Mouse (Mus musculus): Measurements from ENCODE around the gene Cryz.
A peak's percentile ranks its signal among the peaks of the same experiment; 100 is the strongest.

Gene Cryz

DNA sequence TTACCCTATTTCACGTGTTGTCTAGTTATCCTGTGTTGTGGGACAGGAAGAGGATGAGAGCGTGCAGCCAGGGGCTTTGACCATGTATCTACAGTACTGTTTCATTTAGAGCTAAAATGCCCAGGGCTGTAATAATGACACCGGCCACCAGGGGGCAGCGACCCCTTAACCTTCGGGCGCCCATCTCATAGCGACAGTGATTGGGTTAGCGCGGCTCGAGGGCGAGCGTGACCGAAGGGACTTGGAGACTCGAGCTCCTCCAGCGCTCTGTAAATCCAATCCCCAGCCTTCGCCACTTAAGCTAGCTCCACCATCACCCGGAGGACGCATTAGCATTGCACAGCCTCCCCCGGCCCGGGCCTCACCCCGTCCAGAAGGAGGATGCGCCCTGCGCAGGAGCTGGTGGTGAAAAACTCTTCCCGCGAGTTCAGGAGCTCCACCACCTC, at the start of gene Cryz:
Gene Cryz, plus strand, starts transcription at position 224 of the 446 bp plus-strand sequence.
- peak; percentile 70 to 82 for DNase-seq (ENCODE audit: low spot score in 2 of 2)

DNA sequence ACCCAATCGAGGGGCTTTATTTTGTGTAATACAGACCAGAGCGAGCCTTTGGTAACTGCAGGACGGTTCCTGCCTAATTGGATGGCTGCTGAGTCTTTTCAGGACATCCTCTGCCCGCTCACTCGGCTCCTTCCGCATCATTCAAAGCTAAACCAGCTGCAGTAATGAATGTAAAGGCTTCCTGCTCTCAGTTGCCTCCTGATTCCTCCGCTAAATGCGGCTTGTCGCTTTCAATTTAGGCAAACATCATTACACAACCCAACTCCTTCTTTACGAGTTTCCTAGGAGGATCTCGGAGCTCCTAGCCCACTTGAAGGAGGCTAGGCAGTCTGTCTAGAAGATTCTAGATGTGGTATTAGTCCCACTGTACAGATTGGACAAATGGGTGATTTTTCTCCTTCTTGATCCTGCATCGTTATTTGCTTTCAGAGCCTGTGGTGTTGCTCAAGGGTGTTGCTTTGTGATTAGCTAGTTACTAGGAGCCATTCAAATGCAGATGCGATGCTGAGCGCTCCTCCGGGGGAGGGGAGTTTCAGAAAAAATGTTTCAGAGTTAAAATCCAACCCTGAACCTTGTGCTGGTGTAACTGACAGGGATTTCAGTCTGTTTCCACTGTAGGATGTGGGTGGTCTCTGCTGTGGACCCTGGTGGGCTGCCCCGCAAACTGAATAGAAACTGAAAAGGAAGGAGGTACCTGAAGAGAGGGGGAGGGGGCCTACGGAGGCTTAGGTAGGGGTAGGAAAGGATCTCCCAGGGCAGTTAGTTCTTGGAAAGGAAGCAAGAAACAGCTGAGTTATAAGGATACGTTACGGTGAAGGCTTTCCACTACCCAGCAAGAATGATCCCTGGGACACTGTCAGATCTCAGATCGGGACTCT, 48.7 kb upstream of the Cryz start:
- no peak for DNase-seq (ENCODE audit: low spot score in 2 of 2)

DNA sequence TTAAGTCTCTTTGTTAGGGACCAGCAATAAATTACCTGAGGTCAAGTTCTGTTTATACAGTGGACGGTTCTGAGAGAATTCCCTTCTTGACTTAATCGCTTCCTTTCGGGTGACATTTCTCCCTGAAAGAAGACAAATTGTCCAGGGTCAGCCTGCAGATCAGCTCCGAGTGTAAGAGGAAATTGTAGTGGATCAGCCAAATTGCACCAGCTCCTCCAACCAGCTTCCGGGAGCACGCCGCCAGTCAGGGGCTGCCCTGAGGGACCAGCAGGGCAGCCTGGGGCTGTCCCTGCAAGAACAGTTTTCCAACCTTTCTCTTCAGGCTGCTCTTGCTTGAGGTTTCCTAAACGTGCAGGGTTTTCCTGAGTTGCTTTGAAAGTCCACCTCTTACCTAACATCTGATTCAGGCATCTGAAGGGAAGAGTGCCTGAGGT, 47.6 kb upstream of the Cryz start:
- no peak for DNase-seq (ENCODE audit: low spot score in 2 of 2)

DNA sequence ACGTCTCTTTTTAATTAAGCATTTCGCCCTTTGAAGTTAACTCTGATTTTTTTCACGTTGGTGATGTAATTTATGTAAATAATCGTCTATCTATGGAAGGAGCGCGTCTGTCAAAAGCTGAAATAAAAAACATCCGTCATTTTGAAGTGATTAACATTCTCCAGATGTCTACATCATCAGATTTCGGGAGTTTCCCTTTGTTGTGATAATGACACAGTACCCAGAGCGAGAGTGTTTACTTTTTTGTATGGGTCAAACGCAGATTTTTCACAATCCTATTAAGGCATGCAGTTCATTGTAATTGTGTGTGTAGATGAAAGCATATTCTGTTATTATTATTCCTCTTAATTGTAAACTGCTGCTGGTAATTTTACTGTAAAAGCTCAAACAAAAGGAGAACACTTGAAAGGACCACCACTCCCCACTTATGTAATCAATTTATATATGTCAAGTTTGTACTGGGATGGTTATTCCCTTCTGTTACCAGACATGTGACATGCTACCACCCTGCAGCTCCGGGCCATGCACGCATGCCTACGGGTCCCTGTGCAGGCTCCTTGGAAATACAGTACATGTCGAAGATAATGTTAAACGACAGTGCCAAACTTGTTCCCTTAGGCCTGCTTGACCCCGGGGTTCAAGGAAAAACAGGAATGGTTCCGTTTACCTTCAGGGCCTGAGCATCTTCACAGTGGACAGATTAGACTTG, 46.0 kb upstream of the Cryz start:
- no peak for DNase-seq (ENCODE audit: low spot score in 2 of 2)

DNA sequence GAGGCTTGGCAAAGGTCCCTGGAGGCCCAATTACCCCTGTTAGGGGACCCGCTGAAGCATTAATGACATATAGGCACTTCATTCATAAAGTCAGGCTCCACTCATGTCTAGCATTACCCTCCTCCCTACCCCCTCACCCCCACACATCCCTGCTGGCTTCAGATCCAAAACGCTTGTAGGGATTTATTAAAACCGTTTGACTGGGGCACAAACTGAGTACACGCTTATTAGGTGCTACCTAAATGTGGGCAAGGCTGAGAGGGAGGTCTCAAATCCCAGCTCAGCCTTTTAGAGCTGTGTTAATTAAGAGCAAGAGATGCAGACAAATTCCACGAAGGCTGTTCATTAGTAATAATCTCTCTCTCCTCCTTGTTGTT, 45.5 kb upstream of the Cryz start:
- no peak for DNase-seq (ENCODE audit: low spot score in 2 of 2)

DNA sequence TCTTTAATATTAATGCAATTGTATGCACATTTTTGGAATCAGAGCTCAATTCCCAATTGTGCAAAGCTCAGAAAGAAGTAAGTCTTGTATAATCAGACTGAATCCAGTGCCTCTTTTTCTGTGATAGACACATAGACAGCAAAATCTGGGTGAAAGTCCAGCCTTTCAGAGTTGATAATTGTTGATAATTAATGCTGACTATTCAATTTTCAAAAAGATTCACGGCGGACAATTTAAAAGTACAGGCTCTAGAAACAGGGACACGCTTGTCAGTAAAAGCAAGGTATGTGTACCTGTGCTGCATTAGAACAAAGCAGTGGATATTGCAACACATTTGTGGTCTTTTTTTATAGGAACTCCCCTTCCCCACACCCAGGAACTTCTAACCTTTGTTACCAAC, 34.3 kb upstream of the Cryz start:
- DNase-seq (ENCODE audit: low spot score in 2 of 2), result no peak

DNA sequence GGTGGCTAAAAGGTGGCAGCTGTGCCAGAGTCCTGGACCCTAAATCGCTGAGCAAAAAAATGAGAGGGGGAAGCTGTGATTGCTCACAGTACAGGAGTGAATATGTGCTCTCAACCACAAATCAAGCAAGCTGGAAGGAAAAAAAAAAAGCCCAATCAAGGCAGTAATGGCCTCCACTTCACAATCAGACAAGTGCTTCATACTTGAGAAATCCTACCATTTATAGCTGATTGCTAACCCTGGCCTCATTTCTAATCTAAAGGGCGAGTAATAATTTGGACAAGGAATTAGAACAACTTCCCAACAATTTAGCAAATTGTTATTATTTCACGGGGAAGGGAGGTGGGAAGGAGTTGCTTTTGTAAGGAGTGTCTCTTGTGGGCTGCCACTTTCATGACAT, 31.1 kb upstream of the Cryz start:
- no peak for DNase-seq (ENCODE audit: low spot score in 2 of 2)

DNA sequence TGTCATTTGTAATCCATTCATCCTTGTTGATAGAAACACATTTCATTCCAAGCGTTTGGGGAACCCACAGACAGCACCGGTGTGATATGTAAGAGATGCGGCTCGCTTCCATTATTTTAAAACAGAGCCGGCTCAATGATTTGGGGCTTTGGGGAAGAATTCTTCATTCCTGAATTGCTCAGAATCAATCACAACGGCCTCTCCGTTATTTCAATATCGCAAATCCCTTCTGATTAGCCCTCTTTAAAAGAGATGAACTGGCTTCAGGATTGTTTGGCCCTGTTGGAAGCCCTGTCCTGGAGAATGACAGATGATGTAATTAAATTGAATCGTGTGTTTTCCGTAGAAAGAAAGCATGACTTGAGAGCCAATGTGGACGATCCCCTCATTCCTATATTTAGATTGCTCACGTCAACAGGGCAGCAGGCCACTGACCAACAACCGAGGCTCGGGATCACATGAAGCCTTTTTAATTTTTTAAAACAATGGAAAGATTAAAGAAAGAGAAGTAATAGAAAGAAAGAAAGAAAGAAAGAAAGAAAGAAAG, 26.4 kb upstream of the Cryz start:
- DNase-seq (ENCODE audit: low spot score in 2 of 2), result no peak

DNA sequence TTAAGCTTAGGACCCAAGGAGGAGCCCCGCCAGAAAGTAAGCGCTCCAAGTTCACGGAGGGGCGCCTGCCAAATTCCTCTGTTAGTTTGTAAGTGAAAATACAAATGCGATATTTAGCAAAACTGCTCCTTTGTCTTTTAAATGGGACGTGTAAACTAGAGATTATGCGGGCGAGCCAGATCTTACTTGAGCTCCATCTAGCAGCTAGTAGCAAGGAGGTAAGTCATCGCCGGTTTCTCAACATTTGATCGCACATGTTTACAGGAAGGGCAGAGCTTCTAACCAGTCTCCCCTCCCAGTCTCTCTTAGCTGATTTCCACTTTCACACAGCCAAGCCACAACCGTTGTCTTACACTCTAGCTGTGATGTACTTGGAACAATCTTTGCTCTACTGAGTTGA, 25.7 kb upstream of the Cryz start:
- no peak for DNase-seq (ENCODE audit: low spot score in 2 of 2)

DNA sequence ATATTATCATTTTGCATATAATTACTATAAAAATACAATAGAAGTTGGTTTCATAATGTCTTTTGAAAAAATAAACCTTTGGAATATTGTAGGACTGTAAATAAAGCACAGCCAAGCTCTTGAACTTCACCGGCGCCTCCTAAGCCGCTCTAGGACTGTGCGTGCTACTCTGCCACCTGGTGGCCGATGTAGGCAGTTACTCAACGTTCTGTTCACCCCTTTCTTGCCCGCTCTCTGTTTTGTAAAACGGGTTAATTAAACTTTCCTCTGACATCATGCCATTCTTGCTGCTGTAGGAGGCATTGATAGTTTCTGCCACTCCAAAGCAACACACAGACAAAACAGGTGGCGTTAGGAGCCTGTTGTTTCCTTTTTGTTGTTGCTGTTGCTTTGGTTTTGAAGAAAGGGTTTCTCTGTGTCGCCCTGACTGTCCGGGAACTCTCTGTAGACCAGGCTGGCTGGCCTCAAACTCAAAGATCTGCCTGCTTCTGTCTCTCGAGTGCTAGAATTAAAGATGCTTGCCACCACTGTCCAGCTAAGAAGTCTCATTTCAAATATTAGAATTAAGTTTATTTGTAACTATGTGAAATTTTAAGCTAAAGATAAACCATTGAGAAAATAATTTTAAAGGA, 24.1 kb upstream of the Cryz start:
- DNase-seq (ENCODE audit: low spot score in 2 of 2), result peak in 1 of 2 experiments; percentile 39

DNA sequence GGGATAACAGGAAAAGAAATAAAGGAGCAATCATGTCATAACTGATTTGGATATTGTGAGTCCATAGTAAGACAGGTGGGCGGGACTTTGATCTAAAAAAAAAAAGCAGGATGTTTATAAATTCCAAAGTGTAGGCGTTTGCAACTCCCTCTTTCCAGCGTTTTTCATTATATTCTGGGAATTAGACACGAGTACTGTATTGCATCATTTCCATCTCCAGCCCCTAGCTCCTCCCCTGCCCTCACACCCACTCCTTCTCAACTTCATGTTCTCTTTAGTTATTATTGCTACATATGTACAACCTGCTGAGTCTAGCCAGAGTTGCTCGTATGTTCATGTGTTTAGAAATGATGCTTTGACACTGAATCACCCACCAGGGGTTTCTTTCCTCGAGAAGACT, 22.8 kb upstream of the Cryz start:
- DNase-seq (ENCODE audit: low spot score in 2 of 2), result no peak

DNA sequence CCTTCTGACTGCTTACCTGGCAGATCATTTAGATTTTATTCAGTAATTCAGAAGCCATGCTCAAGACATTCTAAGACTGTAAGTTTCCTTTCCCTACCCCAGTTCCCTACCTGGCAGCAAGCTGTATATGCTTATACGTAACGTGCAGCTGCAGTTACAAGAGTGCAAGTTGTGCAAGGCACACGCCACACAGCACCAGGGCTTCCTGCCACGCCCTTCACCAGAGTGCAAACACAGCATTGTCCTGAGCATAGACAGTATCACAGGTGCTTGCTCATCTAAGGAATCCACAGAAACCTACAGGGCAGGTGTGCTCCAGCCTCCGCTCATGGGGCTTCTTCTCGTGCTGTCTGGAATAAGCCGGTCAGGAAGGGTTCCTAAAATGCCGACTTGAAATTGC, 18.6 kb upstream of the Cryz start:
- no peak for DNase-seq (ENCODE audit: low spot score in 2 of 2)

DNA sequence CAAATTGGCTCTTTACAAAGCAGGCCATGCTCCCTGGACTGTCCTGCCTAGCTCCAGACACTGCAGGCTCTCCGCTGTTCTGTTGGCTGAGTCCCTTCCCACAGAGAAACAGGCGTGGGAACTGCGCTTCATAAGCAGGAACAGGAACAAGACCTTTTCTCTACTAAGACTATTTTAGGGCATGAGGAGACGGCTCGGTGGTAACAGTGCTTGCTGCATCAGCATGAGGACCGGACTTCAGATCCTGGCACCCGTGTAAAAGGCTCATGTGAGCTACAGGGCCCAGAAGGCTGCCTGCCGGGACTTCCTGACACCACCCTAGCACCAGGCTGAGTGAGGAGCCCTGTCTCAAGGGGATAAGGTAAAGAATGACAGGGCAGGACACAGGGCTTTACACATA, 12.2 kb upstream of the Cryz start:
- DNase-seq (ENCODE audit: low spot score in 2 of 2), result no peak

DNA sequence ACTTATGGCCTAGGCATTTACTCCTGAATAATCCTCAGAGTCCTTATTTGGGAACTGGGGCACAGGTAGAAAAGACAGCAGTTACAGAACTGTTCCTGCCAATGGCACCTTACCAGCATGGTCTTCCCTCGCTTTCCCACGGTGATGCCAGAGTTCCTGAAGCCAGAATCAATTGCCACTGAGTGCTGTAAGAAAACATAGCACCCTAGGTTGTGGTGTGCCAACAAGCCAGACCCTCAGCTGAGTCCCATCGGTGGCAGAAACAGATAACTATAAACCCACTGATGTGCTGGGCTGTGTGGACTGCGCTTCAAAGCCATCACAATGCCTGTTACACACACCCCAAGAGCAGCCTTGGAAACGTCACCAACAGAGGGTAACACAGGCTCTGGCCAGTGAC, 5.5 kb upstream of the Cryz start:
- DNase-seq (ENCODE audit: low spot score in 2 of 2), result no peak

DNA sequence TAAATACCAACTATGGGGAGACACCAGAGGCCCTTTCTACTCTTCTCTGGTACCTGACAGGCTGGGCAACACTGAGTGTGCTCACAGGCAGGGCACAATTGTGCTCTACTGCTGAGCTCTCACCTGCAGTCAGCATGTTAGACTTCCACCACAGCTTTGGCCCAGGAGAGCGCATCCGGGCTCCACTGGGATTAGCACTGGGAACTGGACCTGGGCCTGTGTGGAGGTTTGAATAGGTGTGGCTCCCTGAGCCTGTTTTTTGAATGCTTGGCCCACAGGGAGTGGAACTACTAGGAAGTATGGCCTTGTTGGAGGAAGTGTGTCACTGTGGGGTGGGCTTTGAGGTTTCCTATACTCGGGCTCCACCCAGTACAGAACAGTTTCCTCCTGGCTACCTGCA, 4.9 kb upstream of the Cryz start:
- DNase-seq (ENCODE audit: low spot score in 2 of 2), result no peak

DNA sequence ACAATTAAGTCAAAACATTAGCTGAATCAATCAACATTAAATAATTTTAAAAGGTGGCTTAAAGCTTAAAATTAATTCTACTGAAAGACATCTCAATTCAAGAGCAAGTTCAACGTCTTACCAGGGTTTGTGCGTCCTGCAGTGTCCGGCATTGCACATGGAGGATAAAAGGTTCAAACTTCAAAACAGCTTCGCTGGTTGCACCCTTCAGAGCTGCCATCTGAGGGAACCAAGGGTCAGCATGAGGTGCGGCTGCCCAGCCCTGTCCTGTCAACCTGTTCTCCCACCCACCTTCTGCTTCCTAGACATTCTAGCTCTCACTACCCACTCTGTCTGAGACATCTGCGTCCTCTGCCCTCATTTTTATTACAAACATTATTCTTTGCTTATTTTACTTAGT, 2.9 kb upstream of the Cryz start:
- DNase-seq (ENCODE audit: low spot score in 2 of 2), result no peak

DNA sequence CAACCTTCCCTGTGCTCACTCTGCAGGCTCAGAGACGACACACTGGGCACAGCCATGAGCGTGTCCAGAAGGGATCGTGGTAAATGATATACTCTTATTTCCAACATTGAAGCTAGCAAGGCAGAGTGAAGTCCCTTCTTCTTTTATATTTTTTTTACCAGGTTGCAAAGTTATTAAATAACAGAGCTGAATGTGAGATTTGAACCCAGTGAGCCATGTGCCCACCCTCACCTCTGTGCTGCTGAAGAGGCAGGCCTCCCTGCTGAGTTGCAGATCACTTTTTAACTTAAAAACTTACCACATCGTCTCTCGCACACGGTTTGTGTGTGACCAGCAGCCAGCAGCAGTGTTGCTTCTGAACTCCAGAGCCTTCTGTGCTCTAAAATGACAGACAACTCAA, 2.4 kb upstream of the Cryz start:
- no peak for DNase-seq (ENCODE audit: low spot score in 2 of 2)

DNA sequence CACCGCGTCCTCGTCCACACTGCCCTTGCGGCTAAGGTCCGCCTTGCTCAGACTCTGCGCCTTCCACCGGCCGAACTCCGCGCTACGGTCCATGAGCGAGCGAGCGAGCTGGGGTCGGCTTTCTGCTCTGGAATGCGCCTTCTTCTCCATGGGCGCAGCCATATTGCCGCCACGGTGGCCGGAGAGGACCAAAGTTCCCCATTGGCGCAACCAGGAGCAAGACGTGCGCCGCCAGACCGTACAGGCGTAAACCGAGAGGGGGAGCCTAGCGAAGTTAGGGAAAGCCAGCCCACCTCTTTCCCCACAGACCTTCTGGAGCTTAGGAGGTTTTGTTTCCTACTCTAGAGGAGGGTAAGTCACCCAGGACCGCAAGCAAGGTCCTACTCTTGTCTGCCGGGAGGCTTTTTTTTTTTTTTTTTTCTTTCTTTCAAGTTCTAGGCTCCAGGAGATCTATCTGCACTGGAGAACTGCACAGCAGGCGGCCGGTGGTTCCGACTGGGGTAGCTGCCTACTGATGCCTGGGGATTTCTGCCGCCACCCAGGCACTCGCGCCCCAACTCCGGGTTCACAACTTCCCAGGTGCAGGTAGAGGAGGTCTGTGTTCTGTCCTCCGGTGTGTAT, 533 bp downstream of the Cryz start, which contains the start of gene Tyw3:
Gene Tyw3, minus strand, starts transcription at position 171 of the 621 bp plus-strand sequence.
- DNase-seq (ENCODE audit: low spot score in 2 of 2), result peak; percentile 86 to 91

DNA sequence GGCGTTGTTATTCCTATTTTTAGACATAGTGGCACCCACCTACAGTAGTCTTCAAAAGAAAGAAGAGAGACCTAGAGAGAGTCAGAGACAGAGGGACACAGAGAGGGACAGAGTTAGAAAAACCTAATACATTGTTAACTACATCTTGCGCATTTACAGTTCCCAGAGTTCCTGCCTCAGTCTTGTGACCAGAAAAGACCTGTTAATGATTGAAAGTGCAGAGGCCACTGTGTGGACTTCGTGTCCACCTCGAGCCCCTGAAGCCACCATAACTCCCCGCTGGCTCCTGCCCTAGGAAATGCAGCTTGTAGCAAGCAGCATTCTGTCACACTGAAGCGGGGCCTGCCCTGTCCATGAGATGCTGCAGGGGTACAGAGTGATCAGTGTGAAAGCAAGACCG, 1.1 kb downstream of the Cryz start:
- no peak for DNase-seq (ENCODE audit: low spot score in 2 of 2)

DNA sequence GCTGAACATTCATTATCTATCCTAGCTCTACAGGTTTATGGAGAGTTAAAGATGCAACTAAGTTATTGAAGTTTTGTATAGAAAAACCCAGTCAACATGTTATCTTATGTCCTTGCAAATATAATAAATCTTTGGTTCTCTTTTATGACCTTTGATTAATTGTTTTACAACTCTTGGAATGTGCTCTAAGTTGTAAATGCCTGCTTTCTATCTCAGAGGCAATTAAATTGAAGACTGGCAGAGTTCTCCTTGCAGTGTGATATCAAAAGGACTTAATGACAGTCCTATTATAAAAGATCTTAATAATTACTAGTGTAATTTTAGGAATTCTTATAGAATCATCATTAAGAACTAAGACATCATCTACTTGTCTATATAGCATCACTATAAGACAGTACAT, 5.6 kb downstream of the Cryz start:
- DNase-seq (ENCODE audit: low spot score in 2 of 2), result no peak

DNA sequence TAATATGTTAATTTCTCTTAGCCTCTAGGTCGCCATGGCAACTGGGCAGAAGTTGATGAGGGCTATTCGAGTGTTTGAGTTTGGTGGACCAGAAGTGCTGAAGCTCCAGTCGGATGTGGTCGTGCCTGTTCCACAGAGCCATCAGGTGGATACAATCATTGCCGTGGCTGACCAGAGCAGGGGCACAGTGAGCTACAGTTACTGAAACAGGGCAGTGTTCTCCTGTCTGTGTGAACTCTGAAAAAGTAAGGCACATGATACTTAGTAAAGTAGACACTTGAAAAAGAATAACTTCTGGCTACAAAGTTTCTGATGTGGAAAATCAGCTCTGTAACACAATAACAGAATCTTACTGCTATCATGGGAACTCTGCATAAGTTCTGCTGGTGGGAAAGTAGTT, 8.4 kb downstream of the Cryz start:
- DNase-seq (ENCODE audit: low spot score in 2 of 2), result no peak

DNA sequence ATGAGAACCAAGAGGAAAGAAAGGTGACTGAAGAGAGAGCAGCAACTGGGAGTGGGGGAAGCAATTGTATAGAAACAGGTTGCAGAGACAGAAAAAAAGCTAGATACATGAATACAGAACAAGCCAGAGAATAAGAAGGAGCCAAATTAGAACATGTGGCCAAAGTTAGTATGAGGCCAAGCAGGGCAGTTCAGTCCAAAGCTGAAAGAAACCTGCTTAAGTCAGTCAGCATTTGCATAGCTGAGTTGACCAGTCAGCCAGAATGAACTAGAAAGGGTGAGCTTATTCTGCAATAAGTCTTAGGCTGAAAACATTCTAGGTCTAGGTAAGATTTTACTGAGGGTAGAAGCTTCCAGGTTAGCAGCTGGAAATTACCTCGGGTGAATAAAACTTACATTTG, 11.4 kb downstream of the Cryz start:
- no peak for DNase-seq (ENCODE audit: low spot score in 2 of 2)
